Mouse (Mus musculus): ENCODE measurements around the gene Pdpr. TPM values are rescaled to one million over a fixed set of nuclear protein-coding genes. Genes with fewer than 3 reads are reported as not detected.
"Not testable (repeated sequence)": the region's sequence is repeated elsewhere in the genome, so short reads cannot be mapped to it uniquely, and the experiment has no call there.

The Pdpr gene
- total RNA-seq, 2 experiments from 2014 or later = 26.9 to 27.5 TPM

GRCm38 (mm10) chr8:111081580-111082258 is 12.7 kb upstream of the Pdpr start:
- intact Hi-C loops (cut with DNase I) = no loop called here
- DNase-seq (ENCODE audit: low spot score in 2 of 2) = peak in 1 of 2 experiments; percentile 21

GRCm38 (mm10) chr8:111083936-111084335 is 10.5 kb upstream of the Pdpr start:
- intact Hi-C loops (cut with DNase I); DNase-seq (ENCODE audit: low spot score in 2 of 2): not testable (repeated sequence)

- DNase-seq (ENCODE audit: low spot score in 2 of 2) = peak; percentile 64 to 74
- intact Hi-C loops (cut with DNase I) = loop anchor here (1.0 to 5.0 kb wide), 2 partner anchors 34 to 93 kb away; partner anchors contain the start of genes Ddx19a and Exosc6
Observed at GRCm38 (mm10) chr8:111090126-111090525, 4.3 kb upstream of the Pdpr start.

GRCm38 (mm10) chr8:111091706-111092105 is 2.7 kb upstream of the Pdpr start:
- peak; percentile 15 to 43 for DNase-seq (ENCODE audit: low spot score in 2 of 2)
- intact Hi-C loops (cut with DNase I) = loop anchor here (5.0 kb wide), 1 partner anchor 94 kb away; the partner anchor contains the start of gene Ddx19a

GRCm38 (mm10) chr8:111092326-111092725 is 2.1 kb upstream of the Pdpr start, which contains the start of gene Clec18a:
TSS of gene Clec18a (minus strand) at chr8:111092426.
- DNase-seq (ENCODE audit: low spot score in 2 of 2) = not testable (repeated sequence)
- intact Hi-C loops (cut with DNase I) = loop anchor here (5.0 kb wide), 1 partner anchor 95 kb away; the partner anchor contains the start of gene Ddx19a

GRCm38 (mm10) chr8:111094719-111095302 is 381 bp downstream of the Pdpr start:
- peak in 1 of 2 experiments; percentile 35 for DNase-seq (ENCODE audit: low spot score in 2 of 2)
- intact Hi-C loops (cut with DNase I) = loop anchor here (5.0 kb wide), 2 partner anchors 47 to 98 kb away; partner anchors contain the start of gene Ddx19a

- intact Hi-C loops (cut with DNase I) = no loop called here
- DNase-seq (ENCODE audit: low spot score in 2 of 2) = no peak
Observed at GRCm38 (mm10) chr8:111114891-111115290, 20.5 kb downstream of the Pdpr start.

GRCm38 (mm10) chr8:111119481-111119880 is 25.1 kb downstream of the Pdpr start:
- intact Hi-C loops (cut with DNase I) = no loop called here
- no peak for DNase-seq (ENCODE audit: low spot score in 2 of 2)

- intact Hi-C loops (cut with DNase I) = no loop called here
- DNase-seq (ENCODE audit: low spot score in 2 of 2) = no peak
Observed at GRCm38 (mm10) chr8:111130756-111131155, 36.3 kb downstream of the Pdpr start.

GRCm38 (mm10) chr8:111142521-111142920 is 48.1 kb downstream of the Pdpr start:
- intact Hi-C loops (cut with DNase I) = loop anchor here (5.0 kb wide), 1 partner anchor 45 kb away; no protein-coding TSS in a partner anchor
- no peak for DNase-seq (ENCODE audit: low spot score in 2 of 2)

GRCm38 (mm10) chr8:111144901-111145459 is 50.5 kb downstream of the Pdpr start:
- intact Hi-C loops (cut with DNase I) = loop anchor here (5.0 kb wide), 1 partner anchor 48 kb away; no protein-coding TSS in a partner anchor
- peak; percentile 15 to 31 for DNase-seq (ENCODE audit: low spot score in 2 of 2)

- DNase-seq (ENCODE audit: low spot score in 2 of 2) = peak; percentile 92 to 94
- intact Hi-C loops (cut with DNase I) = not testable (repeated sequence)
Observed at GRCm38 (mm10) chr8:111145460-111146012, 51.1 kb downstream of the Pdpr start.

- DNase-seq (ENCODE audit: low spot score in 2 of 2) = no peak
- intact Hi-C loops (cut with DNase I) = loop anchor here (10.0 kb wide), 1 partner anchor 269 kb away; no protein-coding TSS in a partner anchor
Observed at GRCm38 (mm10) chr8:111155721-111156436, 61.4 kb downstream of the Pdpr start.

GRCm38 (mm10) chr8:111157617-111158016 is 63.2 kb downstream of the Pdpr start:
- intact Hi-C loops (cut with DNase I) = loop anchor here (10.0 kb wide), 1 partner anchor 267 kb away; no protein-coding TSS in a partner anchor
- peak; percentile 44 to 48 for DNase-seq (ENCODE audit: low spot score in 2 of 2)

GRCm38 (mm10) chr8:111171661-111172060 is 77.2 kb downstream of the Pdpr start:
- intact Hi-C loops (cut with DNase I) = no loop called here

GRCm38 (mm10) chr8:111185472-111185947 is 91.1 kb downstream of the Pdpr start:
- intact Hi-C loops (cut with DNase I) = no loop called here
- DNase-seq (ENCODE audit: low spot score in 2 of 2) = peak; percentile 20 to 57

More at GRCm38 (mm10) chr8:111171661-111172060, 77.2 kb downstream of the Pdpr start:
- DNase-seq (ENCODE audit: low spot score in 2 of 2) = no peak

Data from left cerebral cortex, postnatal 25 days (tissue).